Mouse (Mus musculus): Measurements from ENCODE around the gene Adamts18. TPM values are rescaled to one million over a fixed set of nuclear protein-coding genes. Genes with fewer than 3 reads are reported as not detected.

Gene Adamts18
- total RNA-seq, 1 experiment from 2014 or later = 0.26 TPM

DNA sequence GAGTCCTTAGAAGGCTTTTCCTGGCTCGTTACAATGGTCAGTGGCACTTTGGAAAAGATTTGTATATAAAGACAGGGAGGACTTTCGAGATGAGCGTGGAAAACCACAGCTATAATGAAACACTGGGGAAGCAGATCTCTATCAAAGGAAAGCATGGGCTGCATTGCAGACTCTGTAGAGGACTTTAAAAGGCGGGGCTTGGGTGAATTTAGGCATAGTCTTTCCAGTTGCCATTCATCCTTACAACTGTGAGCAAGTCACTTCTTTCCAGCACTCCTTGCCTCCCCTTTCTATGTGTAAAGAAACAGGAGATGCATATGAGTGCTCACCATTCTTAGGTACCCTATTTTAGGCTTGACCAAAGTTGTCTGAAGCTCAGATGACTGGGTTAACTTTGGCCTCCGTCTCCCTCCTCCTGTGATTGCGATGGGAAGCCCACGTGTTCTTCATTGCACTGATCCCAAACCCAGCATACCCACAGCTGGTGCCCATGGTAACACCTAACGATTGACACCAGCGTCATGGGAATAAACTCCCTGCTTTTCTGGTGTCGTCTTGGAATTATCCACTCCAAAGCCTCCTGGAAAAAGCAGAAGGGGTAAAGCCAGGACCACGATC, 191.7 kb downstream of the Adamts18 start:
- no peak for DNase-seq

DNA sequence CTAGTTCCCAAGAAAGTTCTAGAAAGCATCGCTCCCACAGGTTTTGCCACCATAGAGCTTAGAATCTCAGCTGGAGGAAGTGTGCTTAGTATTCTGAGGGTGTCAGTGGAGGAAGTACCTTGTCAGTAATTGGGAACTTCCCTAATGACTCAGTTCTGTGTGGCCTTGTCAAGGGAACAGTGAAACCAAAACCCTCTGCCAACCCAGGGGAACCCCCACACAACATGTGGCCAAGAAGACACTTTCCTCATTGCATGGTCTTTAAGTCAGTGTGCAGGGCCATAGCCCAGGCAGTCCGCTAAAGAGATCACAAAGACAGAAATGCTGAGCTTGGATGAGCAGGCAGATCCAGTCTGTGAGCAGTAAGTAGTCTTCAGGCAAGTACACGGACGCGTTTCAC, 192.4 kb downstream of the Adamts18 start:
- DNase-seq = no peak

- DNase-seq = no peak
Observed at GRCm38 (mm10) chr8:113653151-113653550, 195.4 kb downstream of the Adamts18 start.

DNA sequence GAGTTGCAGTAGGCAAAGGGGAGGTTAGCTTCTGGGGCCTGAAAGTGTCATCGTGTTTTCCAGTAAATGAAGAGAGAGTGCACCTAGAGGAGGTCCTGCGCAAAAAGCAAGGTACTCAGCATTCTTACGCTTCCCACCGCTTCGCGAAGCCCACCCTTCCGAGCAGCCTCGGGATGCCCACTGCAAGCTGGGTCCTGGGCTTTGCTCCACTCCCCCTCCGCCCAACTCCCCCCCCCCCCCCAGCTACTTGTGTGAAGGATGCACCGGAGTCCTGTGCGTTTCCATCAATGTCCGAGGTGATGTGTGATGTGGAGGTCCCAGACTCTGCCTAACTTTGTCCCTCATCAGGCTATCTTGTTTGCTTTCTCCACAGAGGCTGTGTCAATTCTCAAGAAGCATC, 196.1 kb downstream of the Adamts18 start:
- no peak for DNase-seq

Other genes with a start within 250 kb of the Adamts18 start
- 15.6 and 15.9 TPM in 2 replicates for gene Mon1b, start 213.2 kb downstream of the Adamts18 start, total RNA-seq (2021)
- not detected in 2 replicates for gene Syce1l, start 205.5 kb downstream of the Adamts18 start, total RNA-seq (2021)